Mouse (Mus musculus) left cerebral cortex, adult 2 months (tissue): ENCODE data around the gene Usp17lc. TPM values are rescaled to one million over a fixed set of nuclear protein-coding genes. Genes with fewer than 3 reads are reported as not detected.
"Not testable (repeated sequence)": the region's sequence is repeated elsewhere in the genome, so short reads cannot be mapped to it uniquely, and the experiment has no call there.

ENCODE experiments used
- DNase-seq, 2 experiments: peaks; one replicate each; pipeline ENCODE4 v3.0.0; 2021 to 2022; ENCODE audit warnings: low spot score in 2 of 2, mixed read lengths in 1 of 2; ENCODE audit errors: extremely low spot score in 1 of 2
- H3K27ac ChIP-seq: fragments of 200-600 bp; 2 replicates; pipeline ENCODE4 v1.8.1; 2022
- H3K4me3 ChIP-seq: fragments of 200-600 bp; 2 replicates; pipeline ENCODE4 v1.8.1; 2022
- CTCF ChIP-seq: fragments of 200-600 bp; IDR thresholded peaks from 2 replicates; pipeline ENCODE4 v1.8.1; 2022; ENCODE audit warnings: antibody characterized with exemption, mild to moderate bottlenecking, moderate library complexity
- intact Hi-C: fragments of 180-260 bp; cut with DNase I; formaldehyde crosslinking; loops from one replicate; pipeline ENCODE4 v1.15.1; 2025
- long read RNA-seq, 2 experiments: library from polyadenylated mRNA; stranded (forward); transcript quantifications; one replicate each; pipeline ENCODE4 v2.0.0; 2021; ENCODE audit warnings: borderline mapping rate in 2 of 2
- microRNA-seq, 2 experiments: library from miRNA; unstranded; fragments of <30 nt; microRNA quantifications; one replicate each; pipeline ENCODE4 v1.2.0; 2021
- total RNA-seq, 2 experiments: library from RNA; stranded (reverse); gene quantifications; 2 replicates each; pipeline ENCODE4 v1.2.3; 2021

The Usp17lc gene
- not detected for total RNA-seq
- long read RNA-seq, experiment 1, result 0 reads
- long read RNA-seq, experiment 2, result 0 reads

GRCm38 (mm10) chr7:103414772-103415171 is at the start of gene Usp17lc:
Gene Usp17lc (plus strand): TSS chr7:103415072.
- H3K27ac ChIP-seq, H3K4me3 ChIP-seq, intact Hi-C loops, DNase-seq: not testable (repeated sequence)

GRCm38 (mm10) chr7:103386077-103386476 is 28.8 kb upstream of the Usp17lc start, which contains the start of gene Olfr603:
Gene Olfr603 (minus strand): TSS chr7:103386177.
- intact Hi-C loops, result no loop called here
- H3K27ac ChIP-seq, result no peak within 1 kb of the TSS
- no peak within 1 kb of the TSS for H3K4me3 ChIP-seq
- TF ChIP-seq CTCF, result no peak
- no peak for DNase-seq

GRCm38 (mm10) chr7:103397758-103398157 is 17.1 kb upstream of the Usp17lc start:
- DNase-seq, result no peak
- no peak for TF ChIP-seq CTCF
- intact Hi-C loops, result loop anchor here (10.0 kb wide), 1 partner anchor 1387 kb away; no protein-coding TSS in a partner anchor

GRCm38 (mm10) chr7:103398981-103399380 is 15.9 kb upstream of the Usp17lc start:
- no peak for DNase-seq
- no peak overlapping the region for H3K27ac ChIP-seq
- TF ChIP-seq CTCF, result no peak
- no peak overlapping the region for H3K4me3 ChIP-seq
- intact Hi-C loops, result loop anchor here (10.0 kb wide), 1 partner anchor 1386 kb away; no protein-coding TSS in a partner anchor

More at GRCm38 (mm10) chr7:103397758-103398157, 17.1 kb upstream of the Usp17lc start:
- Histone ChIP-seq H3K4me3 (no peak overlapping the region), H3K27ac (no peak overlapping the region)

GRCm38 (mm10) chr7:103406521-103407055 is 8.3 kb upstream of the Usp17lc start:
- DNase-seq, intact Hi-C loops: not testable (repeated sequence)

GRCm38 (mm10) chr7:103445339-103445738 is 30.5 kb downstream of the Usp17lc start, which contains the start of gene Olfr605:
Gene Olfr605 (minus strand): TSS chr7:103445439.
- intact Hi-C loops, result no loop called here
- H3K4me3 ChIP-seq, result no peak within 1 kb of the TSS
- no peak for TF ChIP-seq CTCF
- no peak within 1 kb of the TSS for H3K27ac ChIP-seq
- no peak for DNase-seq

More at GRCm38 (mm10) chr7:103406521-103407055, 8.3 kb upstream of the Usp17lc start:
- H3K4me3 ChIP-seq, H3K27ac ChIP-seq: not testable (repeated sequence)

- H3K4me3 ChIP-seq, result no peak within 1 kb of the TSS
- intact Hi-C loops, result no loop called here
- no peak for TF ChIP-seq CTCF
- DNase-seq, result no peak
- H3K27ac ChIP-seq, result no peak within 1 kb of the TSS
These were observed 33.9 kb downstream of the Usp17lc start, which contains the start of gene Olfr606 for GRCm38 (mm10) chr7:103448746-103449145. Gene Olfr606 (plus strand): TSS chr7:103449046.

- TF ChIP-seq CTCF, result no peak
- intact Hi-C loops, result no loop called here
- Histone ChIP-seq H3K27ac (no peak overlapping the region), H3K4me3 (no peak overlapping the region)
- DNase-seq, result no peak
These were observed 45.7 kb downstream of the Usp17lc start for GRCm38 (mm10) chr7:103460590-103460989.

Small RNA genes lying within 50 kb of the gene (microRNA-seq; reads per million reads assigned to microRNA genes)
- gene Gm25774, result 0 reads per million in 2 experiments

Other genes starting within 250 kb of the Usp17lc start
- gene Olfr591, start 236.7 kb upstream of the Usp17lc start, total RNA-seq, result not detected
- gene Olfr592, start 230.3 kb upstream of the Usp17lc start, total RNA-seq, result not detected
- gene Olfr593, start 203.2 kb upstream of the Usp17lc start, total RNA-seq, result not detected
- not detected for gene Olfr594, start 198.1 kb upstream of the Usp17lc start, total RNA-seq
- gene Usp17ld, start 162.6 kb upstream of the Usp17lc start, total RNA-seq, result not detected
- gene Olfr596, start 109.4 kb upstream of the Usp17lc start, total RNA-seq, result not detected
- gene Olfr597, start 98.8 kb upstream of the Usp17lc start, total RNA-seq, result not detected
- not detected for gene Olfr598, start 91.5 kb upstream of the Usp17lc start, total RNA-seq
- gene Olfr599, start 79.2 kb upstream of the Usp17lc start, total RNA-seq, result not detected
- gene Olfr600, start 65.4 kb upstream of the Usp17lc start, total RNA-seq, result not detected
- gene Olfr601, start 52.4 kb upstream of the Usp17lc start, total RNA-seq, result not detected
- gene Olfr603, start 28.9 kb upstream of the Usp17lc start, total RNA-seq, result not detected
- gene Olfr605, start 30.4 kb downstream of the Usp17lc start, total RNA-seq, result not detected
- not detected for gene Olfr606, start 34.0 kb downstream of the Usp17lc start, total RNA-seq
- gene Olfr607, start 49.1 kb downstream of the Usp17lc start, total RNA-seq, result not detected
- not detected for gene Olfr608, start 54.8 kb downstream of the Usp17lc start, total RNA-seq
- gene Olfr609, start 83.0 kb downstream of the Usp17lc start, total RNA-seq, result not detected
- gene Olfr610, start 97.0 kb downstream of the Usp17lc start, total RNA-seq, result not detected
- not detected for gene Olfr611, start 105.8 kb downstream of the Usp17lc start, total RNA-seq
- gene Olfr612, start 127.6 kb downstream of the Usp17lc start, total RNA-seq, result not detected
- not detected for gene Olfr613, start 133.0 kb downstream of the Usp17lc start, total RNA-seq
- not detected for gene Olfr615, start 141.0 kb downstream of the Usp17lc start, total RNA-seq
- not detected for gene Olfr616, start 154.1 kb downstream of the Usp17lc start, total RNA-seq
- not detected for gene Olfr617, start 158.0 kb downstream of the Usp17lc start, total RNA-seq
- gene Olfr618, start 175.0 kb downstream of the Usp17lc start, total RNA-seq, result not detected
- gene Olfr619, start 185.5 kb downstream of the Usp17lc start, total RNA-seq, result not detected
- not detected for gene Olfr620, start 197.5 kb downstream of the Usp17lc start, total RNA-seq
- gene Olfr622, start 227.6 kb downstream of the Usp17lc start, total RNA-seq, result not detected
- gene Olfr623, start 248.6 kb downstream of the Usp17lc start, total RNA-seq, result not detected